Mouse (Mus musculus) kidney, adult 18-20 months (tissue): ENCODE results near the gene Bsg.

Source experiments
- DNase-seq: peaks from one replicate; pipeline ENCODE4 v3.0.0; 2021

Bsg gene

GRCm38 (mm10) chr10:79704065-79704969, at the start of gene Bsg:
Bsg (plus strand) TSS chr10:79704491.
- DNase-seq: peak; percentile 99

DNA sequence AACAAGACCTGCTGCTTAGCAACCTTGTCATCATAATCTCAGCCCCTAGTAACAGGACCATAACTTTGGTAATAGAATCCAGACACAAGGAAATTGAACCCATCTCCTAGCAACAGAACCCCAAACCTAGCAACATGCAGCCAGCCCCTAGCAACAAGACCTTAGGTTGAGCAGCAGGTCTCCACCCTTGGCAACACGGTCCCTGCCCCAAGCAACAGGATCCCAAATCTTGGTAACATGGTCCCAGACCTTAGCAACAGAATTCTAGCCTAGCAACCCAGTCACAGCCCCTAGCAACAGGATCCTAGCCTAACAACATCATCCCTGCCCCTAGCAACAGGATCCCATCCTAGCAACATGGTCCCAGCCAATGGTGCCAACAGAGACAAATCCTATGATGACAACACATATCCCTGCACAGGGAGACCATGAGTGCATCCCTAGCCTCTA, 49.3 kb upstream of the Bsg start:
- DNase-seq: no peak

DNA sequence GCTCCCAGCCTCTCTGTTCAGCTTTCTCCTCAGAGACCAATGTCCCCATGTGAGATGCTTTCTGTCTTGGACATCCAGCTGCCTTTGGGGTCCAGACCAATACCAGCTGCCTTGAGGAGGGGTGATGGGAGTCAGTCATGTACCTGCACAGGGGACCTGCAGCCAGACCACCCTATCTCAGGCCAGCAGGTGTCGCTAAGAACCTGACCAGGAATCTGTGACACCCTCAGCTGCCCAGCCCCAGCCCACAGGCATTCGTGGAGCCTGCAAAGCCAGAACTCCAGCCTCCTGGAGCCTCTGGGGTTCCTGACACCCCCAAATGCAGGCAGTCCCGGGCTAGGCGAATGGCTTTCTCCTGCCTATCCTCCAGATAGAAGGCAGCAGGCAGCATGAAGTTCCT, 45.5 kb upstream of the Bsg start:
- no peak for DNase-seq

GRCm38 (mm10) chr10:79660298-79660697, 44.0 kb upstream of the Bsg start:
- DNase-seq: no peak

DNA sequence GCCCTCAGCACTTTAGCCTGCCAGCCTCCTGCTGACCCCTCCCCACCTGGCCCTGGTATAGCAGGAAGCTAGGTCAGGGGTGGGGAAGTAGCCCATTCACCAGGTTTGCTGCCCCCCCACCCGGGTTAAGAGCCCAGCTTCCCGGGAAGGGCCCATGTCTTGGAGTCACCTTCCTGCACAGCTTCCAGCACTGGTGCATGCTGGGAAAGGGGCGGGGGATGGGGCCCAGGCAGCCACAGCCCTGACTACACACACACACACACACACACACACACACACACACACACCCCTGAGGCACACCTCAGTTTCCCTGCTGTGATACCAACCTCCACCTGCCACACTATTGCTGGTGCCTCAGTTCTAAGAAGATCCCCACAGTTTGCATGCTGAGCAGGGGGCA, 42.4 kb upstream of the Bsg start:
- no peak for DNase-seq

GRCm38 (mm10) chr10:79664131-79664665, 40.1 kb upstream of the Bsg start, which contains the start of gene Madcam1:
Madcam1 (plus strand) TSS chr10:79664559.
- DNase-seq: peak; percentile 76

DNA sequence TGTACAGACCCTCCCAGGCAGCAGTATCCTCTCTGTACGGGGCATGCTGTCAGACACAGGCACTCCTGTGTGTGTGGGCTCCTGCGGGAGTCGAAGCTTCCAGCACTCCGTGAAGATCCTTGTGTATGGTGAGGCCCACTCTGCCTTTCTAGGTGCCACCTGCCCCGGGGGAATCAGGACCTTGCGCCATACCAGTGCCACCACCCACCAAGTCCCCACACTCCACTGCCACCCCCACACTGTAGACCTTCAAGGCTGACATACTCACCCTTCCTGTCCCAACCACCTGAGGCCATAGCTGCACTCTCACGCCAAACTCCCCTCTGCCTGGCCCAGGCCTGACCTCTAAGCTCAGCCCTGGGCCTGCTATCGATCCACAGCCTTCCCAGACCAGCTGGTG, 39.2 kb upstream of the Bsg start:
- DNase-seq: no peak

GRCm38 (mm10) chr10:79666493-79666892, 37.8 kb upstream of the Bsg start:
- no peak for DNase-seq

GRCm38 (mm10) chr10:79668076-79668475, 36.2 kb upstream of the Bsg start:
- no peak for DNase-seq

DNA sequence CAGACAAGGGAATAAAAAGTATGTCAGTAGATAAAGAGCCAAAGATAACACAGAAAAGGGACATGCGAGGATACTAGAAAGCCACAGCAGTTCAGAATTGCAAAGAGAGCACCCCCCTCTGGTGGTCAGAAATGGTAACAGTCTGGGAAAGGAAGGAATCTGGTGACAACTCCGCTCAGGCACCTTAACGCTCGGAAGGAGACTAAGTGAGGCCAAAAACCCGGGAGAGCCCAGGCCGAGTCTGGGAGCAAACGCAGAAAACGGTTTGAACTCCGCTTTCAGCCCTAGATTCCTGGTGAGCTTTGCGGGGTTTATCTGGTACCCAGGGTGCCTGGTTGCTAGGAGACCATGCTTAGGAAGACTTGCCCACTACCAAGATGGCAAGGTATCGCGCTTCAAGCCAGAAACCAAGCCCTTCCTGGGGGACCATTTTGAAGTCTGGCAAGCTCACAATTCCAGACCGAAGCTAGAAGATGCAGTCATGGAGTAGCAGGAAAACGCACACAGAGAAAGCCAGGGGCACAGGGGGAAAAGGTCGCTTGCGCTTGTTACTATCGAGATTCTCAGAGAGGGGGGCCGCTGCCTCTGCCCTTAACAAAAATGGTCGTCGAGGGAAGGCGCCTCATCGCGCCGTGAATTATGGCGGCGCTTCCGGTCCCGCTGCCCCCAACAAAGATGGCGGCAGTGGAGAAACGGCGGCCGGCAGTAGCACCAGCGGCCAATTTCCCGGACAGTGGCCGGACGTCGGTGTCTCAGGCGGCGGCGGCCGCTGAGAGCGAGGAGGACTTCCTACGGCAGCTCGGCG, 35.3 kb upstream of the Bsg start, which contains the start of gene Tpgs1:
Gene Tpgs1, plus strand, starts transcription at position 599 of the 805 bp plus-strand sequence.
- peak; percentile 96 for DNase-seq

DNA sequence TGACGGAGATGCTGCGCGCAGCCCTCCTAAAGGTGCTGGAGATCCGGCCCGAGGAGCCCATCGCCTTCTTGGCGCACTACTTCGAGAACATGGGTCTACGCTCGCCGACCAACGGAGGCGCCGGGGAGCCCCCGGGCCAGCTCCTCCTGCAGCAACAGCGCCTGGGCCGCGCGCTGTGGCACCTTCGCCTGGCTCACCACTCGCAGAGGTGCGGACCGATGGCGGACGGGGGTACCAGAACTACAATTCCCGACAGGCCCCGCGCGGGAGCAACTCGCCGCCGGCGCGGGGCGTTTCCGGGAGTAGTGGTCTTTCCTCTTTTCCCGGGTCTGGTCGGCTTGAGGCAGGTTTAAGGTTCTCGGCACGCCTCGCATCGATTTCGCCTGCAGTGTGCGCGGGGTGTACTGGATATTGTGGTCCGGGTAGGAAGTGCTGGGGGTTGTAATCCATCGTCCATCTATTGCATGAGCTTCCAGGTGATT, 34.7 kb upstream of the Bsg start:
- peak; percentile 80 for DNase-seq

DNA sequence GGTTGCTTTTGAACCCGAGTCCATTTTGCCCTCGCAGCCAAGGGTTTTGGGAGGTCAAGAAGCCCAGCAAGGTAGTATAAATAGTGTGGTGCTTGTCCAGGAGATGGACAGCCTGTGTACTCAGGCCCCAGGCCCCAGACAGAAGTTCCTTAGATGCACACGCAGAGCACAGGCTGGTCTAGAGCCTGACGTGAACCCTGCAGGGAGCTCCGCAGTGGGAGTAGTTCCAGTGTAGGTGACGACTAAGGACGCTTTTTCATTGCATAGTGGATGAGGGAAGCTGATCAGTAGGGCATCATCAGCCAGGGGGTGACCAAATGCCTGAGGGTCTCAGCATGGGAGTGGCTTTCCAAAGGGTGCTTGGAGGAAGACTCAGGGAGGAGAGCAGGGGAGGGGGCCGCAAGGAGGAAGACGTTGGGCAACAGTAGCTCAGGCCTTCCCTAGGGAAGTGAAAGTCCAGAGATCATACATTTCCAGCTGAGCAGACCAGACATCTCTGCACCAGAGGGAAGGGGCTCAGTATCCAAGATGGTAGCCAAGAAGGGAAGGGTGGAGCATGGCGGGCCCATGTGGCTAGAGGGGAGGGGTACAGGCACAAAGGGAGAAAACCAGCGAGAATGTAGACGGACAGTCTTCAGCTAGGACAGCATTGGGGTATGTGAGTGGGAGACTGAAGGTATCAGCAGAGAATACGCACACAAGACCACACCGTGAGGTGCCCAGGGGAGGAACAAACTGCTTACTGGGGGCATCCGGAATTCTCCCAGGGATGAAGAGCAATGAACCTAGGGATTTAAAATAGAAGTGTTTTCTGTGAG, 34.0 kb upstream of the Bsg start:
- DNase-seq: no peak

GRCm38 (mm10) chr10:79671396-79672087, 32.7 kb upstream of the Bsg start:
- no peak for DNase-seq

DNA sequence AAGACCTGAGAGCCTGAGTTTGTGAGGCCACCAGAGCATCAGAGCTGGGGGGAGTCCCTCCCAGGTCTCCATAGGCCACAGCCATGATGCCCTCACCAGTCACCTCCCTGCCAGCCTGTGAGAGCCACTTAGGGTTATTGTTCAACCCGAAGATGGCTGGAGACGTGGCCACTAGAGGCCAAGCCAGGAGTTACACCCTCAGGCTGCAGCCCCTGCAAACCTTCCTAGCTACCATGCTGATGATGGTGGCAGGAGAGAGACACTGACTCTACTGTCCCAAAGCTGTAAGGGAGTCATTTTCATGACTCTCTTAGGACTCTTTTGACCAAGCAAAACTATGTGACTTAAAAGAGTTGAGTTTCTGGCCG, 32.2 kb upstream of the Bsg start:
- no peak for DNase-seq

DNA sequence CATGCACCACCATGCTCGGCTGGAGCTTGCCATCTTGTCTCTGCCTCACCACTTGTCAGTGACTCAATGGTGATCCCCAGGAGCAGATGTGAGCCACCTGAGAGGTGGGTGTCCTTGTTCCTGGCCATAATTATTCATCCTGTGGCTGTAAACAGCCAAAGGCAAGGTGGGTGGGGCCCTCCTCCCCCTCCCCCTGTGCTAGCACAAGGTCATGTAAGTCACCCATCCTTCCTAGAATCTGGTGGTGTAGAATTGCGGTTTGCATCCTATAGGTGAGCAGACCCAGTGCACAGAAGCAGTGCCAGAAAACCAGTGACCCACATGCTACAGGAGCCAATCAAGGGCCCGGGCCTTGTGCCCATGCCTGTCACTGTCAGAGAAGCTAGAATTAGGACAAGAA, 31.2 kb upstream of the Bsg start:
- no peak for DNase-seq

DNA sequence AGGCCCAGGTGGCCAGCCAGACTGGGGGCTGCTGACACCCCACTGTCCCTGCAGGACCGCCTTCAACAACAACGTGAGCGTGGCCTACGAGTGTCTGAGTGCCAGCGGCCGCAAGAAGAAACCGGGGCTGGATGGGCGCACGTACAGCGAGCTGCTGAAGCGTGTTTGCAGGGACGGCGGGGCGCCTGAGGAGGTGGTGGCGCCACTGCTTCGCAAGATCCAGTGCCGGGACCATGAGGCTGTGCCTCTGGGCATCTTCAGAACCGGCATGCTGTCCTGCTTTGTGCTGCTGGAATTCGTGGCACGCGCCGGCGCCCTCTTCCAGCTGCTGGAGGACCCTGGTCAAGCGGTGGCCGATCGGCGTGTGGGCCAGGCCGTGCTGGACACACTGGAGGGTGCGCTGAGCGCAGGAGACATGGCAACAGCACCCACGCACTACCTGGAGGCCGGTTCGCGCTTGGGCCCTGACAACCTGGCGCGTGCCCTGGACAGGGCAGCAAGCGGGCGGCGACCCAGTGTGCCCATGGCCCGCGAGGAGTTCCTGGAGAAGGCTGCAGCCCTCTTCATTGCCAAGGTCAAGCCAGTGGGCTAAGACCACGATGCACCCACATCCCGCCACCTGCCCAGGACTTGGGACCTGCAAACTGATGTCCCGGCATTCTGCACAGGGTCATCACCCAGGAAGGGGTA, 28.8 kb upstream of the Bsg start:
- no peak for DNase-seq

DNA sequence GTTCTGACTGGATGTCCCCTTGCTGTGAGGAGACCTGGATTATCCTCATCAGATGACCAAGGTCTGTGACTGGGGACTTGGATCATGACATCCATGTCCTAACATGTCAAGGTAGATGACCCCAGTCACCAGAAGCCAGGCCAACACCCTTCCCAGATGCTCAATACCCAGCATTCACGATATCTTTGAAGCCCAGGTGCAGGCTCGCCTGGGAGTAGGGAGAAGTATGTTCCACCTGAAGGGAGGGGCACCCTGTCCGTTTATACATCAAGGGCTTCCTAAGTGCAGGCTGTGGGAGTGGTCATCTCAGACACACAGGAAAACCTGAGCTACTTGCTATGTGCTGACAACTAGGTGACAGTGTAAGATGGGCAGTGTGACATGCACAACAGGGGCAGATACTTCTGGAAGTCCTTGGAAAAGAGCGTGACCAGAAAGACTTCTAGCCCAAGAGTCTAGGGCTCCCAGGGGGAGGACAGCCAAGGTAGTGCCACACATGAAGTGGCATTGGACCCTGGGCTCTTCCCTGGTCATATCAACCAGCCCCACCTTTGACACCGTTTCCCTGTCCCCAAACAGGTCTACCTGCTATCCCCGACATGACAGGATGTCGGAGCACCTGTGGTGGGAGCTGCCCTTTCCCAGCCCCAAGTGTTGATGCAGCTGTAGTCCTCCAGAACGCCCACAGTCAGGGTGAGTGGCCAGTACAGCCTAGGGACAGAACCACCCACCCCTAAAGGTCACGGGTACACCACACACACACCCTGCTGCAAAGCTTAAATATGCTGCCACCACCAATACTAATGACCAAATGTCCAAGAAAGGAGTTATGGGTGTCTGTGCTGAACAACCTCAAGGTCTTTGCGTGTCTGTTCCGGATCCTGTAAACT, 23.4 kb upstream of the Bsg start:
- no peak for DNase-seq

DNA sequence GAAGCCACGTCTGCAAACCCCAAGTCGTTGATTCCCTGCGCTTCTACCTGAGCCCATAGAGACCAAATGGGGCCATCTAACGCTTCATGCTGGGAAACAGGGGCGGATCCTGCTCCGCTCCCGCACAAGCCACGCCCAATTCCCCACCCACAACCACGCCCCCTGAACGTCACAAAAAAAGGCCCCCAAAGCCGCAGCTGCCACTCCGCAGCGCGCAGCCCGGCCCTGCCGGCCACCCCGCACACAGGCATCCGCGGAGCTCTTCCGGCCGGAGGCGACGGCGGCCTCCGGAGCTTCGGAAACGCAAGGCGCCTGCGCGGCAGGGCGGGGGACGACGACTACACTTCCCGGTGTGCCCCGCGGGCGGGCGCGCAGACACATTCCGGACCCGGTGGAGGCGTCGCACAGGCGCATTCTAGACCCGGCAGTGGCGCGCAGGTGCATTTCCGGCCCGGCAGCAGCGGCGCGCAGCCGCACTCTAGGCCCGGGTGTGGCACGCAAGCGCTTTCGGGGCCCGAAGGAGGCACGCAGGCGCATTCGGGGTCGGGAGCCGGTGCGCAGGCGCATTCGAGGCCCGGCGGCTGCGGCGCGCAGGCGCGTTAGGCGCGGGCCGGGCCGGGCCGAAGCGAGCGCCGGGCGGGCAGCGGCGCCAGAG, 22.6 kb upstream of the Bsg start, which contains the start of gene Cdc34:
Gene Cdc34, plus strand, starts transcription at position 605 of the 655 bp plus-strand sequence.
- DNase-seq: peak; percentile 99

GRCm38 (mm10) chr10:79682551-79682915, 21.8 kb upstream of the Bsg start:
- no peak for DNase-seq
